Mouse (Mus musculus) kidney, embryonic 16.5 days (tissue): ENCODE measurements around the gene Samd14. TPM values are rescaled to one million over a fixed set of nuclear protein-coding genes. Genes with fewer than 3 reads are reported as not detected.

ENCODE experiments used
- ATAC-seq: fragments of 200-750 bp; cut with Nextera tagmentation; 2 replicates; pipeline ENCODE4 v1.8.0; 2017; ENCODE audit warnings: moderate TSS enrichment; ENCODE audit not compliant: low FRiP score, low TSS enrichment
- H3K27ac ChIP-seq: fragments of 300-500 bp; sonication (generic); 2 replicates; pipeline ENCODE4 v1.5.1; 2014; ENCODE audit warnings: low read length
- H3K27me3 ChIP-seq: fragments of 300-500 bp; sonication (generic); 2 replicates; pipeline ENCODE4 v1.6.1; 2014; ENCODE audit warnings: low read length, control low read depth, mixed read lengths; ENCODE audit not compliant: insufficient read depth
- H3K36me3 ChIP-seq: fragments of 300-500 bp; sonication (generic); 2 replicates; pipeline ENCODE4 v1.6.1; 2014; ENCODE audit warnings: low read length, control low read depth, mixed read lengths; ENCODE audit not compliant: insufficient read depth
- H3K4me1 ChIP-seq: fragments of 300-500 bp; sonication (generic); 2 replicates; pipeline ENCODE4 v1.6.1; 2014; ENCODE audit warnings: low read length, control low read depth, mixed read lengths; ENCODE audit not compliant: insufficient read depth
- H3K4me2 ChIP-seq: fragments of 300-500 bp; sonication (generic); replicated peaks from 2 replicates; pipeline ENCODE4 v1.6.1; 2014; ENCODE audit warnings: low read depth, low read length
- H3K4me3 ChIP-seq: fragments of 300-500 bp; sonication (generic); 2 replicates; pipeline ENCODE4 v1.5.1; 2014; ENCODE audit warnings: mild to moderate bottlenecking, low read length
- H3K9ac ChIP-seq: fragments of 300-500 bp; sonication (generic); replicated peaks from 2 replicates; pipeline ENCODE4 v1.6.1; 2014; ENCODE audit warnings: low read length
- H3K9me3 ChIP-seq: fragments of 300-500 bp; sonication (generic); 2 replicates; pipeline ENCODE4 v1.6.1; 2016; ENCODE audit warnings: low read length, control low read depth
- WGBS: fragments of 180-500 bp; shearing (Covaris S2); extraction: QIAGEN DNeasy Blood & Tissue Kit; methylation state at CpG from one replicate; pipeline ENCODE4 v1.1.7; 2014; 5-methylcytosine and 5-hydroxymethylcytosine counted together
- polyA plus RNA-seq: library from polyadenylated mRNA; unstranded; fragments of >200 nt; fragmentation: Nextera tagmentation; extraction: Ambion mirVana; gene quantifications from 2 replicates; pipeline ENCODE4 v1.2.1, GENCODE M21; 2015

Samd14 gene
- polyA plus RNA-seq, 1 experiment from 2014 or later: 19.2 TPM

GRCm38 (mm10) chr11:94994947-94995772 is 14.5 kb upstream of the Samd14 start:
- H3K9ac ChIP-seq: peak overlapping the region; percentile 93; the same call in 1 of the 2 replicates
- WGBS: 75% methylated on average over 11 of the region's 11 CpGs
- peaks cover 31% of the 10 kb centered on the region for H3K36me3 ChIP-seq

DNA sequence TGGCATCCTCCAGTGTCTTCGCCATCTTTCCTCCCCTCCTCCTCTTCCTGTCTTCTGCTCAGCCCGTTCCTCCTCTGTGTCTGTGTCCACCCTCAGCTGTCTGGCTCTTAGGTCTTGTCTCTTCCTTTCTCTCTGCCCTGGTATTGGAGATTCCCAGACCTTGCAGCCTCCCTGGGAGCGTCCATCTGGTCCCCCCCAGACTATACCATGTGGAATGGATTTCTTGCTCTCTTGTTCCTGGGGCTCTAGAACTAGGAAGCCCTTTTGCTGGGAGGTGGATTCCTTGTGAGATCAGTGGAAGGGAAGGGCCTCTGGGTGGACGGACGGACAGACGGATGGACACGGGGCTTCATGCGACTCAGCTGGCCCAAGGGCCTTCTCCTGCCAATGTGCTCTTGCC is 13.6 kb upstream of the Samd14 start:
- no peak overlapping the region for H3K9ac ChIP-seq

More at GRCm38 (mm10) chr11:94994947-94995772, 14.5 kb upstream of the Samd14 start:
- Histone ChIP-seq H3K9me3 (no peaks in the 10 kb centered on the region), H3K4me3 (peak overlapping the region; percentile 95), H3K27ac (no peak overlapping the region), H3K4me1 (peaks cover 49% of the 10 kb centered on the region), H3K4me2 (peak overlapping the region; percentile 90), H3K27me3 (no peaks in the 10 kb centered on the region)
- ATAC-seq: no peak

DNA sequence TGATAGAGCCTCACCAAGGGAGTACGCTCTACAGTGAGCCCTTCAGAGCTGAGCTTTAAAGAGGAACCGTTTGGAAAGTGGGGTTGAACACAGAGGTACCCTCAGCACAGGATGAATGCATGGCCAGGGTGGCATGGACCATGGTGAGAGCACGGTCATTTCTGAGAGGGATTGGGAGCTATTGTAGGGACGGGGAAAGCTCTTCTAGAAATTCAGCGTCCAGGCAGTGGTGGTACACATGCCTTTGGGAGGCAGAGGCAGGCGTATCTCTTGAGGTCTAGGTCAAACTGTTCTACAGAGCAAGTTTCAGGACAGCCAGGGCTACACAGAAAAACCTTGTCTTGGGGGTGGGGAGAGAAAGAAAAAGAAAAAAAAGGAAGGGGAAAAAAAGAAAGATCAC is 12.7 kb upstream of the Samd14 start:
- no peak for ATAC-seq
- H3K4me2 ChIP-seq: no peak overlapping the region
- peaks cover 54% of the 10 kb centered on the region for H3K4me1 ChIP-seq
- no peaks in the 10 kb centered on the region for H3K9me3 ChIP-seq
- H3K36me3 ChIP-seq: peaks cover 40% of the 10 kb centered on the region
- no peak overlapping the region for H3K9ac ChIP-seq
- WGBS: 92% methylated on average over 6 of the region's 6 CpGs
- no peak overlapping the region for H3K27ac ChIP-seq
- H3K4me3 ChIP-seq: no peak overlapping the region
- H3K27me3 ChIP-seq: no peaks in the 10 kb centered on the region

More for the DNA sequence above, 13.6 kb upstream of the Samd14 start:
- H3K36me3 ChIP-seq: peaks cover 33% of the 10 kb centered on the region
- 78% methylated on average over 8 of the region's 8 CpGs for WGBS
- no peak for ATAC-seq
- peak overlapping the region; percentile 90; the same call in 1 of the 2 replicates for H3K4me2 ChIP-seq
- H3K9me3 ChIP-seq: no peaks in the 10 kb centered on the region
- no peak overlapping the region for H3K4me3 ChIP-seq
- H3K27me3 ChIP-seq: no peaks in the 10 kb centered on the region
- H3K4me1 ChIP-seq: peaks cover 53% of the 10 kb centered on the region
- no peak overlapping the region for H3K27ac ChIP-seq

GRCm38 (mm10) chr11:94997596-94997995 is 12.1 kb upstream of the Samd14 start:
- no peak overlapping the region for H3K4me3 ChIP-seq
- peaks cover 46% of the 10 kb centered on the region for H3K36me3 ChIP-seq
- H3K9me3 ChIP-seq: no peaks in the 10 kb centered on the region
- H3K4me2 ChIP-seq: no peak overlapping the region
- WGBS: 48% methylated on average over 5 of the region's 5 CpGs
- no peaks in the 10 kb centered on the region for H3K27me3 ChIP-seq
- no peak overlapping the region for H3K27ac ChIP-seq
- no peak overlapping the region for H3K9ac ChIP-seq
- ATAC-seq: no peak
- peaks cover 48% of the 10 kb centered on the region for H3K4me1 ChIP-seq

GRCm38 (mm10) chr11:94998041-94998531 is 11.6 kb upstream of the Samd14 start:
- Histone ChIP-seq H3K27me3 (no peaks in the 10 kb centered on the region), H3K27ac (no peak overlapping the region), H3K36me3 (peaks cover 50% of the 10 kb centered on the region), H3K4me2 (no peak overlapping the region), H3K9ac (no peak overlapping the region), H3K4me1 (peaks cover 43% of the 10 kb centered on the region), H3K4me3 (no peak overlapping the region), H3K9me3 (no peaks in the 10 kb centered on the region)
- ATAC-seq: no peak
- WGBS: 82% methylated on average over 16 of the region's 16 CpGs

DNA sequence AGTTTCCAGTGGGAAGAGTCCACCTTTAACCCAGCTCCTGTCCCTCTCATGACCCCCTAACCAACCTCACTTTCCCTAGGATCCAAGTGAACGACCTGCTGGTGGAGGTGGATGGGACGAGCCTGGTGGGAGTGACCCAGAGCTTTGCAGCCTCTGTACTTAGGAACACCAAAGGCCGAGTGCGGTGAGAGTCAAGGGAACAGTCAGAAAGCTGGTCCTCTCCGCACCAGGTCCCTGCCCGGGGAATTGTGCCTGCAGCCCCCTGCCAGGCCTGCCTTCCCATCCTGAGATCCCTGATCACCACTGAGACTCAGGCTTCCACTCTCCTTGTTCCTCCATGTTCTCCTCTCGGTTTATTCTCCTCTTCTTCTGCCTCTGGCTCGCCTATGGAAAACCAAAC is 9.6 kb upstream of the Samd14 start:
- Histone ChIP-seq H3K4me2 (0 out of 2 replicates have a peak overlapping the region, but pooled peaks have one; percentile 5), H3K27ac (peak overlapping the region; percentile 73), H3K4me1 (peaks cover 22% of the 10 kb centered on the region), H3K27me3 (no peaks in the 10 kb centered on the region), H3K9ac (peak overlapping the region; percentile 37), H3K9me3 (no peaks in the 10 kb centered on the region), H3K4me3 (no peak overlapping the region), H3K36me3 (peaks cover 60% of the 10 kb centered on the region)
- no peak for ATAC-seq
- WGBS: 62% methylated on average over 8 of the region's 8 CpGs

- Histone ChIP-seq H3K27ac (peak overlapping the region; percentile 73), H3K4me2 (0 out of 2 replicates have a peak overlapping the region, but pooled peaks have one; percentile 5), H3K9ac (peak overlapping the region; percentile 37; the same call in 1 of the 2 replicates), H3K27me3 (no peaks in the 10 kb centered on the region), H3K4me1 (peaks cover 18% of the 10 kb centered on the region), H3K36me3 (peaks cover 64% of the 10 kb centered on the region), H3K9me3 (no peaks in the 10 kb centered on the region), H3K4me3 (no peak overlapping the region)
- 15% methylated on average over 4 of the region's 4 CpGs for WGBS
- peak; percentile 27 for ATAC-seq
Measured at GRCm38 (mm10) chr11:95000548-95000947, 9.1 kb upstream of the Samd14 start.

- ATAC-seq: peak; percentile 61
- H3K9me3 ChIP-seq: no peaks in the 10 kb centered on the region
- peaks cover 67% of the 10 kb centered on the region for H3K36me3 ChIP-seq
- 0 out of 2 replicates have a peak overlapping the region, but pooled peaks have one; percentile 5 for H3K4me2 ChIP-seq
- H3K27ac ChIP-seq: peak overlapping the region; percentile 73
- no peak overlapping the region for H3K4me3 ChIP-seq
- no peaks in the 10 kb centered on the region for H3K27me3 ChIP-seq
- H3K4me1 ChIP-seq: peaks cover 17% of the 10 kb centered on the region
- H3K9ac ChIP-seq: peak overlapping the region; percentile 1; the same call in 1 of the 2 replicates
- WGBS: 3% methylated on average over 8 of the region's 8 CpGs
Measured at GRCm38 (mm10) chr11:95001058-95001457, 8.6 kb upstream of the Samd14 start.

DNA sequence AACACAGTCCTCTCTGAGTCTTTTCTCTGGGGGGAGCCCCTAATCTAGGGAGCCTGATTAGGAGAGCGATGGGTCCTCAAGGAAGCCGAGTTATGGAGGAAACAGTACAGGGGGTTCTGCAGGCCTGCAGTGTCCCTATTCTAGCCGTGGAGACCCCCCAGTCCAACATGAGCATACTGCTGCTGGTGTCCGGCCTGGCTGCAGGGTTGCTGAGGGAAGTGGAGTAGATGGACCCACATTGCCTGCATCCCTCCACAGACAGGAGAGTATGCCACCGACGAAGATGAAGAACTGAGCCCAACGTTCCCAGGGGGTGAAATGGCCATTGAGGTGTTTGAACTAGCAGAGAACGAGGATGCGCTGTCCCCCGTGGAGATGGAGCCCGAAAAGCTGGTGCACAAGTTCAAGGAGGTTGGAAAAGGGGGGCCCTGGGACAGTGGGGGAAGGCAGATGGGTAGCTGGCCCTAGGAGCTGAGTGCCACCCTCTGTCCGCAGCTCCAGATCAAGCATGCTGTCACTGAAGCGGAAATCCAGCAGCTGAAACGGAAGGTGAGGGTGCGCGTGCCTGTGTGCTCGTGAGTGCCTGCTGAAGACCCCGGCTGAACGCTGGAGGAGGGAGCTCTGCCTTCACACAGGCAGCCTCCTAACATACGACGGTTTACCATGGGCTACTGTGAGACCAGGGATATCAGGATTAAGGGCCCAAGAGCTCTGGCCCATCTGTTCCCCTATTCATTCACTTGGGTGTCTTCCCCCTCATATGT is 7.9 kb upstream of the Samd14 start:
- Histone ChIP-seq H3K27ac (no peak overlapping the region), H3K27me3 (no peaks in the 10 kb centered on the region), H3K4me3 (no peak overlapping the region), H3K9ac (no peak overlapping the region), H3K36me3 (peaks cover 62% of the 10 kb centered on the region), H3K4me2 (no peak overlapping the region), H3K4me1 (peaks cover 24% of the 10 kb centered on the region), H3K9me3 (no peaks in the 10 kb centered on the region)
- ATAC-seq: no peak
- WGBS: 83% methylated on average over 21 of the region's 21 CpGs
